Mouse (Mus musculus) liver, adult 2 months (tissue): Measurements from ENCODE around the gene Gm20388. TPM values are rescaled to one million over a fixed set of nuclear protein-coding genes. Genes with fewer than 3 reads are reported as not detected.
A peak's percentile ranks its signal among the peaks of the same experiment; 100 is the strongest.

Experiments used
- DNase-seq: peaks from one replicate; pipeline ENCODE4 v3.0.0-alpha.2; 2011; ENCODE audit warnings: low read depth, low spot score; ENCODE audit errors: extremely low read depth
- H3K27ac ChIP-seq: fragments of 200-500 bp; replicated peaks from 2 replicates; pipeline ENCODE4 v1.5.1; 2012; ENCODE audit warnings: low read depth, mild to moderate bottlenecking, control low read depth, inconsistent platforms, low read length; ENCODE audit not compliant: insufficient read depth
- H3K27me3 ChIP-seq: fragments of 200-500 bp; 2 replicates; pipeline ENCODE4 v1.6.1; 2012; ENCODE audit warnings: mild to moderate bottlenecking, moderate library complexity, low read length, inconsistent platforms; ENCODE audit not compliant: control insufficient read depth, insufficient read depth
- H3K36me3 ChIP-seq: fragments of 200-500 bp; 2 replicates; pipeline ENCODE4 v1.6.1; 2012; ENCODE audit warnings: low read length, inconsistent platforms; ENCODE audit not compliant: control insufficient read depth, insufficient read depth
- H3K4me1 ChIP-seq: fragments of 200-500 bp; 2 replicates; pipeline ENCODE4 v1.6.1; 2011; ENCODE audit warnings: low read length; ENCODE audit not compliant: control insufficient read depth, insufficient read depth
- H3K4me3 ChIP-seq: fragments of 200-500 bp; 2 replicates; pipeline ENCODE4 v1.5.1; 2011; ENCODE audit warnings: low read depth, mild to moderate bottlenecking, control low read depth, low read length, moderate library complexity; ENCODE audit not compliant: insufficient read depth
- H3K79me2 ChIP-seq: fragments of 200-500 bp; 2 replicates; pipeline ENCODE4 v1.6.1; 2012; ENCODE audit warnings: inconsistent platforms, mild to moderate bottlenecking, low read length, moderate library complexity; ENCODE audit not compliant: control insufficient read depth, insufficient read depth
- H3K9ac ChIP-seq: fragments of 200-500 bp; 2 replicates; pipeline ENCODE4 v1.6.1; 2012; ENCODE audit warnings: low read depth, mild to moderate bottlenecking, control low read depth, inconsistent platforms, low read length
- CTCF ChIP-seq: fragments of 200-500 bp; IDR thresholded peaks from 2 replicates; pipeline ENCODE4 v1.5.1; 2011; ENCODE audit warnings: low read depth, low read length, control low read depth
- POLR2A ChIP-seq: fragments of 200-500 bp; IDR thresholded peaks from 2 replicates; pipeline ENCODE4 v1.6.1; 2011; ENCODE audit warnings: low read length, control low read depth; ENCODE audit not compliant: insufficient read depth; ENCODE audit errors: extremely low read depth
- WGBS: fragments of 180-500 bp; shearing (Covaris S2); methylation state at CpG from one replicate; pipeline ENCODE4 v1.1.7; 2018; 5-methylcytosine and 5-hydroxymethylcytosine counted together
- polyA plus RNA-seq: library from polyadenylated mRNA; depleted of rRNA; stranded (reverse); fragments of >200 nt; gene quantifications from 2 replicates; pipeline ENCODE4 v1.2.3, GENCODE M21; 2012
- total RNA-seq: library from RNA; depleted of rRNA; stranded (reverse); fragments of >200 nt; gene quantifications from 2 replicates; pipeline ENCODE4 v1.2.3, GENCODE M21; 2014

The Gm20388 gene
- total and polyA plus RNA-seq, 2 experiments = 6.4 to 19.9 TPM

DNA sequence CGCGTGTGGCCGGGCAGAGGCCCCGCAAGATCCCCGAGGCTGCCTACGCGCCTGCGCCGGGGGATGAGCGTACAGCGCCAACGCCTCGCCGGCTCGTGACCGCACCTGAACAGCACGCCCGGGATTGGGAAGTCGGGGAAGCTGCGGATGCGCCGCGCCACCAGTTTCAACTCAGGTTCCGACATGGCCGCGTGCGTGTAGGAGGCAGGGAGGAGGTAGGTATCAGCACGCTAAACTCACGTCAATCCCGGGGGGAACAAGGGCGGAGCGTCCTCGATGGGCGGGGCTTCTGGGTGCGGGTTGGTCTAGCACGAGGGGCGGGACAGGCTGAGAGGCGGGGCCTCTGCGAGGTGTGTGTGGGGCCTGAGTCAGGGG is 2666.0 kb downstream of the Gm20388 start, which contains the start of gene Aprt:
TSS of gene Aprt (minus strand) at position 262 of the 375 bp plus-strand sequence.
- Histone ChIP-seq H3K4me3 (peak within 1 kb of the TSS; percentile 79), H3K9ac (peak within 1 kb of the TSS; percentile 81), H3K4me1 (peaks cover 20% of the 10 kb centered on the region), H3K27me3 (no peaks in the 10 kb centered on the region), H3K27ac (peak within 1 kb of the TSS; percentile 57), H3K79me2 (no peaks in the 10 kb centered on the region), H3K36me3 (no peaks in the 10 kb centered on the region)
- WGBS = under 1% methylated on average over 39 of the region's 39 CpGs
- DNase-seq = peak; percentile 76
- TF ChIP-seq CTCF (no peak), POLR2A (peak; percentile 72; the same call in 1 of the 2 replicates)

DNA sequence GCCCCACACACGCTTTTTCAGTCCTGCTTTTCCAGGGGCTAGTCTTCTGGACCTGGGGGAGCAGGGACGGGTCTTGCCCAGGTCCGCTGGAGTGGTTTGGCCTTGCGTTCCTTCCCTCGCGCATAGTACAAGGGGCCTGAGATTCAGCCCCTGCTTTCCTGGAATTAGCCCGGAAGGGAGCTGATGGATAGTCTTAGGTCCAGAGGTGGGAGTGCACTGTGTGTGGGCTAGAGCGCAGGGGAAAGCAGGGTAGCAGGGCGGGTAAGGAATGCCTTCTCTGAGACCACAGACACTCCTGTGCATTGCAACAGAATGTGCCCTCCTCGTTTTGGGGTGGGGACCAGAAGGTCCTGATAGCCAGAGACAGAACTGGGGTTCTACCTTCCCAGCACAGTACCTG is 2666.5 kb downstream of the Gm20388 start:
- Histone ChIP-seq H3K27ac (no peak overlapping the region), H3K9ac (no peak overlapping the region), H3K36me3 (no peaks in the 10 kb centered on the region), H3K79me2 (no peaks in the 10 kb centered on the region), H3K4me3 (no peak overlapping the region), H3K27me3 (no peaks in the 10 kb centered on the region), H3K4me1 (peaks cover 20% of the 10 kb centered on the region)
- no peak for DNase-seq
- no peak for TF ChIP-seq CTCF
- no peak for TF ChIP-seq POLR2A
- whole genome bisulfite sequencing = 66% methylated on average over 10 of the region's 10 CpGs

- Histone ChIP-seq H3K27me3 (no peaks in the 10 kb centered on the region), H3K79me2 (no peaks in the 10 kb centered on the region), H3K36me3 (no peaks in the 10 kb centered on the region), H3K27ac (no peak overlapping the region), H3K4me1 (peaks cover 20% of the 10 kb centered on the region), H3K4me3 (no peak overlapping the region), H3K9ac (no peak overlapping the region)
- WGBS = 84% methylated on average over 7 of the region's 7 CpGs
- TF ChIP-seq CTCF (no peak), POLR2A (no peak)
- DNase-seq = no peak
Observed at GRCm38 (mm10) chr8:122579196-122579595, 2668.6 kb downstream of the Gm20388 start.

DNA sequence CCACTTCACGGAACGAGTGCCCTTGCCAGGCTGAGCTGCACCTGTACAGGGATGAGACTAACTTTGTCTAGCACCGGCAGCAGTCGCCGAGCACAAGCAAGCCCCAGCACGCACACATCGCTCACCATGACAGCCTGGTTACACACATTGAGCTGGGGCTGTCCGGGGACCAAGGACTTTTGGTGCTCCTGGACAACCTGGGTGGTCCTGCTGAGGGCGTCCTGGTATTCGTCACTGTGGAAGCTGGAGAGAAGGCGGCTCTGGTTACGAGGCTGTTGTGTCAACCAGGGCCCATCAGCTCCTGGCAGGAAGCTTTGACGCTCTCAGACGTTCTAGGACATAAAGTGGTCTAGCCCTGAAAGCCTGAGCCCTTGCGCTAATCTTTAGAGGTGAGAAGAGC is 2670.3 kb downstream of the Gm20388 start:
- no peaks in the 10 kb centered on the region for H3K79me2 ChIP-seq
- no peak for DNase-seq

DNA sequence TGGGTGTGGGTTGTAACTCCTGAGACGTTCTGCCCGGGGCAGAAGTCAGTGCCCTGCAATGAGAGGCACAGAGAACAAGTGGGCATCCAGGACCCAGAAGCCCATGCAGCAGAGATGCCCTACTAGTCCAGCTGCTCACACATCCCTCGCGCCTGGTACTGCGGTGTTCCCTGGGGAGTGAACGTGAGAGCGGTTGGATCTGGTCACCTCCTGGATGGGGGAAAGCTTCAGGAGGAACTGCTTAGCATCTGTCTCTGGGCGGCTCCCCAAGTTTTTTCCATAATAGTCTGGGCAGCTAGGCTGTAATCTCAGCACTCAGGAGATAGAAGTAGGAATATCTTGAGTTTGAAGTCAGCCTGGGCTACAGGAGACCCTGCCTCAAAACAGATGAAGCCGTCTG is 2674.3 kb downstream of the Gm20388 start:
- Histone ChIP-seq H3K27ac (no peak overlapping the region), H3K4me1 (peaks cover 2% of the 10 kb centered on the region; the same call in 1 of the 2 replicates), H3K36me3 (no peaks in the 10 kb centered on the region), H3K9ac (no peak overlapping the region), H3K79me2 (no peaks in the 10 kb centered on the region), H3K4me3 (no peak overlapping the region), H3K27me3 (no peaks in the 10 kb centered on the region)
- no peak for TF ChIP-seq POLR2A
- TF ChIP-seq CTCF = no peak
- 89% methylated on average over 9 of the region's 9 CpGs for WGBS
- no peak for DNase-seq

More for the DNA sequence above, 2670.3 kb downstream of the Gm20388 start:
- Histone ChIP-seq H3K27ac (no peak overlapping the region), H3K27me3 (no peaks in the 10 kb centered on the region), H3K4me3 (no peak overlapping the region), H3K36me3 (no peaks in the 10 kb centered on the region), H3K4me1 (peaks cover 5% of the 10 kb centered on the region), H3K9ac (no peak overlapping the region)
- 89% methylated on average over 14 of the region's 15 CpGs for WGBS
- no peak for TF ChIP-seq POLR2A
- TF ChIP-seq CTCF = no peak

- peak; percentile 22 for DNase-seq
- H3K79me2 ChIP-seq = no peaks in the 10 kb centered on the region
Observed at GRCm38 (mm10) chr8:122585411-122585891, 2674.8 kb downstream of the Gm20388 start.

More at GRCm38 (mm10) chr8:122585411-122585891, 2674.8 kb downstream of the Gm20388 start:
- peaks cover 2% of the 10 kb centered on the region; the same call in 1 of the 2 replicates for H3K4me1 ChIP-seq
- H3K27ac ChIP-seq = no peak overlapping the region
- TF ChIP-seq CTCF = no peak
- no peak for TF ChIP-seq POLR2A
- WGBS = 35% methylated on average over 14 of the region's 14 CpGs
- no peak overlapping the region for H3K4me3 ChIP-seq
- H3K9ac ChIP-seq = no peak overlapping the region
- no peaks in the 10 kb centered on the region for H3K36me3 ChIP-seq
- H3K27me3 ChIP-seq = no peaks in the 10 kb centered on the region
